Mouse (Mus musculus): ENCODE measurements around the gene Llgl1. TPM values are rescaled to one million over a fixed set of nuclear protein-coding genes. Genes with fewer than 3 reads are reported as not detected.

Llgl1 gene
- polyA plus RNA-seq, 1 experiment from 2014 or later, result 42.9 TPM

GRCm38 (mm10) chr11:60735191-60735590, 35.7 kb downstream of the Llgl1 start:
- no peak for ATAC-seq
- H3K36me3 ChIP-seq (ENCODE audit: control insufficient read depth, insufficient read depth, low read length), result peaks cover 23% of the 10 kb centered on the region
- H3K27me3 ChIP-seq (replicated peaks; ENCODE audit: control insufficient read depth, insufficient read depth, low read length), result no peaks in the 10 kb centered on the region
- no peak overlapping the region for H3K27ac ChIP-seq (ENCODE audit: low read depth, low read length)
- no peak overlapping the region for H3K9ac ChIP-seq (ENCODE audit: low read depth, low read length)
- WGBS, result 82% methylated on average over 5 of the region's 5 CpGs
- H3K4me3 ChIP-seq (ENCODE audit: low read length), result no peak overlapping the region
- H3K4me2 ChIP-seq (ENCODE audit: low read length), result no peak overlapping the region
- no peaks in the 10 kb centered on the region for H3K4me1 ChIP-seq (ENCODE audit: control insufficient read depth, insufficient read depth, low read depth, low read length)
- no peaks in the 10 kb centered on the region for H3K9me3 ChIP-seq (ENCODE audit: control insufficient read depth, low read length)

GRCm38 (mm10) chr11:60736491-60736890, 37.0 kb downstream of the Llgl1 start:
- Histone ChIP-seq H3K27ac (ENCODE audit: low read depth, low read length) (no peak overlapping the region), H3K4me2 (ENCODE audit: low read length) (no peak overlapping the region), H3K9me3 (ENCODE audit: control insufficient read depth, low read length) (no peaks in the 10 kb centered on the region), H3K36me3 (ENCODE audit: control insufficient read depth, insufficient read depth, low read length) (peaks cover 21% of the 10 kb centered on the region), H3K9ac (ENCODE audit: low read depth, low read length) (no peak overlapping the region), H3K4me3 (ENCODE audit: low read length) (no peak overlapping the region), H3K27me3 (replicated peaks; ENCODE audit: control insufficient read depth, insufficient read depth, low read length) (no peaks in the 10 kb centered on the region), H3K4me1 (ENCODE audit: control insufficient read depth, insufficient read depth, low read depth, low read length) (no peaks in the 10 kb centered on the region)
- no peak for ATAC-seq
- 85% methylated on average over 3 of the region's 3 CpGs for WGBS

GRCm38 (mm10) chr11:60737450-60737849, 37.9 kb downstream of the Llgl1 start:
- H3K9me3 ChIP-seq (ENCODE audit: control insufficient read depth, low read length), result no peaks in the 10 kb centered on the region
- H3K9ac ChIP-seq (ENCODE audit: low read depth, low read length), result no peak overlapping the region
- H3K27me3 ChIP-seq (replicated peaks; ENCODE audit: control insufficient read depth, insufficient read depth, low read length), result no peaks in the 10 kb centered on the region
- no peak for ATAC-seq
- no peak overlapping the region for H3K4me2 ChIP-seq (ENCODE audit: low read length)
- H3K36me3 ChIP-seq (ENCODE audit: control insufficient read depth, insufficient read depth, low read length), result peaks cover 14% of the 10 kb centered on the region
- no peak overlapping the region for H3K27ac ChIP-seq (ENCODE audit: low read depth, low read length)
- no peak overlapping the region for H3K4me3 ChIP-seq (ENCODE audit: low read length)
- H3K4me1 ChIP-seq (ENCODE audit: control insufficient read depth, insufficient read depth, low read depth, low read length), result no peaks in the 10 kb centered on the region

GRCm38 (mm10) chr11:60740321-60740720, 40.8 kb downstream of the Llgl1 start:
- no peak overlapping the region for H3K4me2 ChIP-seq (ENCODE audit: low read length)
- H3K9ac ChIP-seq (ENCODE audit: low read depth, low read length), result no peak overlapping the region
- H3K4me3 ChIP-seq (ENCODE audit: low read length), result no peak overlapping the region
- no peak for ATAC-seq
- WGBS, result 78% methylated on average over 3 of the region's 3 CpGs
- no peaks in the 10 kb centered on the region for H3K27me3 ChIP-seq (replicated peaks; ENCODE audit: control insufficient read depth, insufficient read depth, low read length)
- no peak overlapping the region for H3K27ac ChIP-seq (ENCODE audit: low read depth, low read length)
- H3K4me1 ChIP-seq (ENCODE audit: control insufficient read depth, insufficient read depth, low read depth, low read length), result no peaks in the 10 kb centered on the region
- H3K36me3 ChIP-seq (ENCODE audit: control insufficient read depth, insufficient read depth, low read length), result peaks cover 18% of the 10 kb centered on the region
- no peaks in the 10 kb centered on the region for H3K9me3 ChIP-seq (ENCODE audit: control insufficient read depth, low read length)

- H3K36me3 ChIP-seq (ENCODE audit: control insufficient read depth, insufficient read depth, low read length), result peaks cover 34% of the 10 kb centered on the region
- 94% methylated on average over 7 of the region's 7 CpGs for WGBS
- H3K4me3 ChIP-seq (ENCODE audit: low read length), result no peak overlapping the region
- no peaks in the 10 kb centered on the region for H3K4me1 ChIP-seq (ENCODE audit: control insufficient read depth, insufficient read depth, low read depth, low read length)
- H3K9ac ChIP-seq (ENCODE audit: low read depth, low read length), result no peak overlapping the region
- no peak overlapping the region for H3K27ac ChIP-seq (ENCODE audit: low read depth, low read length)
- no peak overlapping the region for H3K4me2 ChIP-seq (ENCODE audit: low read length)
- H3K9me3 ChIP-seq (ENCODE audit: control insufficient read depth, low read length), result no peaks in the 10 kb centered on the region
- no peak for ATAC-seq
- no peaks in the 10 kb centered on the region for H3K27me3 ChIP-seq (replicated peaks; ENCODE audit: control insufficient read depth, insufficient read depth, low read length)
Observed at GRCm38 (mm10) chr11:60755570-60755969, 56.0 kb downstream of the Llgl1 start.

- H3K4me3 ChIP-seq (ENCODE audit: low read length), result no peak overlapping the region
- WGBS, result 89% methylated on average over 3 of the region's 3 CpGs
- H3K4me1 ChIP-seq (ENCODE audit: control insufficient read depth, insufficient read depth, low read depth, low read length), result no peaks in the 10 kb centered on the region
- no peaks in the 10 kb centered on the region for H3K27me3 ChIP-seq (replicated peaks; ENCODE audit: control insufficient read depth, insufficient read depth, low read length)
- no peak overlapping the region for H3K4me2 ChIP-seq (ENCODE audit: low read length)
- no peak overlapping the region for H3K27ac ChIP-seq (ENCODE audit: low read depth, low read length)
- no peaks in the 10 kb centered on the region for H3K9me3 ChIP-seq (ENCODE audit: control insufficient read depth, low read length)
- ATAC-seq, result no peak
- H3K36me3 ChIP-seq (ENCODE audit: control insufficient read depth, insufficient read depth, low read length), result peaks cover 10% of the 10 kb centered on the region
- H3K9ac ChIP-seq (ENCODE audit: low read depth, low read length), result no peak overlapping the region
Observed at GRCm38 (mm10) chr11:60761681-60762080, 62.2 kb downstream of the Llgl1 start.

Small RNA genes lying within 50 kb of the gene (microRNA-seq; reads per million reads assigned to microRNA genes)
- gene Mir5100, result 1.5 reads per million

Other genes starting within 250 kb of the Llgl1 start
- 100 and 101 TPM in 2 replicates for gene Drg2, start 245.1 kb upstream of the Llgl1 start, polyA plus RNA-seq (2015; fragmentation: Nextera tagmentation; extraction: Ambion mirVana)
- 0.26 and 0.40 TPM in 2 replicates for gene Myo15, start 230.4 kb upstream of the Llgl1 start, polyA plus RNA-seq (2015; fragmentation: Nextera tagmentation; extraction: Ambion mirVana)
- gene Alkbh5, start 163.3 kb upstream of the Llgl1 start, polyA plus RNA-seq (2015; fragmentation: Nextera tagmentation; extraction: Ambion mirVana), result 16.5 and 20.2 TPM in 2 replicates
- 73.3 and 84.8 TPM in 2 replicates for gene Flii, start 27.5 kb downstream of the Llgl1 start, polyA plus RNA-seq (2015; fragmentation: Nextera tagmentation; extraction: Ambion mirVana)
- 26.2 and 29.7 TPM in 2 replicates for gene Mief2, start 28.7 kb downstream of the Llgl1 start, polyA plus RNA-seq (2015; fragmentation: Nextera tagmentation; extraction: Ambion mirVana)
- gene Top3a, start 77.6 kb downstream of the Llgl1 start, polyA plus RNA-seq (2015; fragmentation: Nextera tagmentation; extraction: Ambion mirVana), result 7.7 and 9.4 TPM in 2 replicates
- gene Smcr8, start 77.8 kb downstream of the Llgl1 start, polyA plus RNA-seq (2015; fragmentation: Nextera tagmentation; extraction: Ambion mirVana), result 4.8 and 6.7 TPM in 2 replicates
- 7.4 and 10.2 TPM in 2 replicates for gene Shmt1, start 112.0 kb downstream of the Llgl1 start, polyA plus RNA-seq (2015; fragmentation: Nextera tagmentation; extraction: Ambion mirVana)
- 36.9 and 39.3 TPM in 2 replicates for gene Dhrs7b, start 130.9 kb downstream of the Llgl1 start, polyA plus RNA-seq (2015; fragmentation: Nextera tagmentation; extraction: Ambion mirVana)
- 58.9 and 62.1 TPM in 2 replicates for gene Tmem11, start 179.5 kb downstream of the Llgl1 start, polyA plus RNA-seq (2015; fragmentation: Nextera tagmentation; extraction: Ambion mirVana)
- gene Natd1, start 215.0 kb downstream of the Llgl1 start, polyA plus RNA-seq (2015; fragmentation: Nextera tagmentation; extraction: Ambion mirVana), result 24.5 and 28.0 TPM in 2 replicates
- gene Map2k3, start 232.3 kb downstream of the Llgl1 start, polyA plus RNA-seq (2015; fragmentation: Nextera tagmentation; extraction: Ambion mirVana), result 30.1 and 33.6 TPM in 2 replicates